Mouse (Mus musculus): Measurements from ENCODE around the gene Tgfb1. TPM values are rescaled to one million over a fixed set of nuclear protein-coding genes. Genes with fewer than 3 reads are reported as not detected.

Gene Tgfb1
- polyA plus RNA-seq, 1 experiment: 354 TPM

- Histone ChIP-seq H3K27ac (ENCODE audit: insufficient read depth, low read depth, low read length) (peak overlapping the region; percentile 95), H3K4me3 (ENCODE audit: insufficient read depth, low read length) (no peak overlapping the region), H3K4me1 (ENCODE audit: control insufficient read depth, insufficient read depth, low read length) (peaks cover 50% of the 10 kb centered on the region)
- no peak for TF ChIP-seq CTCF (IDR thresholded peaks at IDR 0.05; ENCODE audit: low read depth, low read length)
- no peak for TF ChIP-seq POLR2A (IDR thresholded peaks at IDR 0.05; ENCODE audit: borderline replicate concordance, low read depth, low read length)
Measured at GRCm38 (mm10) chr7:25729396-25729795, 42.6 kb downstream of the Tgfb1 start.

DNA sequence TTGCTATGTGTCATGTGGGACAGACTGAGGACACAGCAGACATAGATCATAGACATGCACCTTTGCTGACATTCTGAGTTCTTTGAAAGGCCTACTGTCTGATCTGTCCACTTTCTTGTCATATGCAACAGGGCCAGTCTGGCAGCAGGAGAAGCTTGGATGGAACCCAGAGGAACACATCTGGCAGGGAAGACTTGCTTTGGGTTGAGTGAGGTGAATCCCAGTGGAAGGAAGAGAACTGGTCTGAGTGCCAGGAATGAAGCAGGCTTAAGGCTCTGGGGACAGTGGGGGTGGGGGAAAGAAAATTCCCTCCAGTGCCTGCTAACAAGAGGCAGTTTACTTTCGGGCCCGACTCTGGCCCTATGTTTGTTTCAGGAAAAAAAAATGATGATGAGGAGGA lies 43.1 kb downstream of the Tgfb1 start:
- Histone ChIP-seq H3K4me3 (ENCODE audit: insufficient read depth, low read length) (no peak overlapping the region), H3K27ac (ENCODE audit: insufficient read depth, low read depth, low read length) (peak overlapping the region; percentile 95), H3K4me1 (ENCODE audit: control insufficient read depth, insufficient read depth, low read length) (peaks cover 50% of the 10 kb centered on the region)
- TF ChIP-seq POLR2A (IDR thresholded peaks at IDR 0.05; ENCODE audit: borderline replicate concordance, low read depth, low read length): no peak
- TF ChIP-seq CTCF (IDR thresholded peaks at IDR 0.05; ENCODE audit: low read depth, low read length): no peak

DNA sequence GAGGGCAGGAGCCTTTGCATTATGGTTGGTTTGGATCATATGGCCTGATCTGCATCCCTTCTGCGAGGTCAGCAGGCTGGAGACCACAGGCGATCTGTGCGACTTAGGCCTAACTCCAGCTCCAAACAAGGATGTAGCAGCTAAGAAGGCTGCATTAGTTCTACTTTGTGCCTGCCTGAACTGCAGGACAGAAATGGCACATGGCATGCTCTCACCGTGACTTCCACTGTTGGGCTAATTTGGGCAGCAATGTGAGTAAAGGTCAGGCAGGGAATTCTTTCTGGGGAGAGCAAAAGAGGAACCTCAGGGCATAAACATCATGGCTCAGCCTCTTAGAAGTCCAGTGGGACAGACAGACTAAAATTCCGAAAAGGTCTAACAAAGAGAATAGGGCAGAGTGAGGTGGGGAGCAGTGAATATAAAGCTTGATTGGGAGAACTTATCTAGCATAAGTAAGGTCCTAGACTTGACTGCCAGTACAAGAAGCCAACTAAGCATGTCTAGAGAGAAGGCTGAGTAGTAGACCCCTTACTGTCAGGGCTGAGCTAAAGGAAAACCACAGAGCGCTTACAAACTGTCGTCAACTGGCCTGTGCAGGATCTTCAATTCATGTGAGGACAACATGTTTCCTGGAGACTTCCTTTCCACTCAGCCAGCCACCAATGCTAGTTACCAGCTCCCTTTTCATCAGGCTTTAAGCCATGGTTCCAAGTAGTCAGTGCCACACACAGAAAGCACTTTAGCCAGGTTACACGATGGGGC lies 44.7 kb downstream of the Tgfb1 start:
- peaks cover 45% of the 10 kb centered on the region for H3K4me1 ChIP-seq (ENCODE audit: control insufficient read depth, insufficient read depth, low read length)
- peak overlapping the region; percentile 95 for H3K27ac ChIP-seq (ENCODE audit: insufficient read depth, low read depth, low read length)
- TF ChIP-seq POLR2A (IDR thresholded peaks at IDR 0.05; ENCODE audit: borderline replicate concordance, low read depth, low read length) (no peak), CTCF (IDR thresholded peaks at IDR 0.05; ENCODE audit: low read depth, low read length) (no peak)
- no peak overlapping the region for H3K4me3 ChIP-seq (ENCODE audit: insufficient read depth, low read length)

- no peak for TF ChIP-seq CTCF (IDR thresholded peaks at IDR 0.05; ENCODE audit: low read depth, low read length)
- TF ChIP-seq POLR2A (IDR thresholded peaks at IDR 0.05; ENCODE audit: borderline replicate concordance, low read depth, low read length): no peak
- H3K4me3 ChIP-seq (ENCODE audit: insufficient read depth, low read length): no peak overlapping the region
- peaks cover 34% of the 10 kb centered on the region for H3K4me1 ChIP-seq (ENCODE audit: control insufficient read depth, insufficient read depth, low read length)
- H3K27ac ChIP-seq (ENCODE audit: insufficient read depth, low read depth, low read length): no peak overlapping the region
Measured at GRCm38 (mm10) chr7:25734991-25735390, 48.2 kb downstream of the Tgfb1 start.

DNA sequence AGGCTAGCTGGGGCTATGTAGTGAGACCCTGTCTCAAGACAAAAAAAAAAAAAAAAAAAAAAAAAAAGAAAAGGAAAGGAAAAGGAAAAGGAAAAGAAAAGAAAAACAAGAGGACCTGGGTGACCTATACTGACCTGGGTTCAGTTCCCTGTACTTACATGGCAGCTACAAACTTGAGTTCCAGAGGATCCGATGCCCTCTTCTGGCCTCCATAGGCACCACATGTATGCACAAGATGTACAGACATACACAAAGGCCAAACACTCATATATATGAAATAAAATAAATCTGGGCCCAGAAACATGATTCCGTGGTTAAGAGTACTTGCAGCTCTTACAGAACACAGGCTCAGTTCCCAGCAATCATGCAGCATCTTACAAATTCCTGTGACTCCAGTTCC lies 50.1 kb downstream of the Tgfb1 start:
- TF ChIP-seq CTCF (IDR thresholded peaks at IDR 0.05; ENCODE audit: low read depth, low read length) (no peak), POLR2A (IDR thresholded peaks at IDR 0.05; ENCODE audit: borderline replicate concordance, low read depth, low read length) (no peak)

GRCm38 (mm10) chr7:25738277-25738676 lies 51.5 kb downstream of the Tgfb1 start:
- no peak overlapping the region for H3K27ac ChIP-seq (ENCODE audit: insufficient read depth, low read depth, low read length)
- no peak overlapping the region for H3K4me3 ChIP-seq (ENCODE audit: insufficient read depth, low read length)
- H3K4me1 ChIP-seq (ENCODE audit: control insufficient read depth, insufficient read depth, low read length): peaks cover 13% of the 10 kb centered on the region
- TF ChIP-seq POLR2A (IDR thresholded peaks at IDR 0.05; ENCODE audit: borderline replicate concordance, low read depth, low read length): no peak
- TF ChIP-seq CTCF (IDR thresholded peaks at IDR 0.05; ENCODE audit: low read depth, low read length): no peak

More for the DNA sequence above, 50.1 kb downstream of the Tgfb1 start:
- no peak overlapping the region for H3K27ac ChIP-seq (ENCODE audit: insufficient read depth, low read depth, low read length)
- H3K4me1 ChIP-seq (ENCODE audit: control insufficient read depth, insufficient read depth, low read length): peaks cover 26% of the 10 kb centered on the region
- H3K4me3 ChIP-seq (ENCODE audit: insufficient read depth, low read length): no peak overlapping the region

- H3K4me3 ChIP-seq (ENCODE audit: insufficient read depth, low read length): no peak overlapping the region
- no peak overlapping the region for H3K27ac ChIP-seq (ENCODE audit: insufficient read depth, low read depth, low read length)
- TF ChIP-seq CTCF (IDR thresholded peaks at IDR 0.05; ENCODE audit: low read depth, low read length) (no peak), POLR2A (IDR thresholded peaks at IDR 0.05; ENCODE audit: borderline replicate concordance, low read depth, low read length) (no peak)
- peaks cover 5% of the 10 kb centered on the region for H3K4me1 ChIP-seq (ENCODE audit: control insufficient read depth, insufficient read depth, low read length)
Measured at GRCm38 (mm10) chr7:25746844-25747243, 60.0 kb downstream of the Tgfb1 start.

DNA sequence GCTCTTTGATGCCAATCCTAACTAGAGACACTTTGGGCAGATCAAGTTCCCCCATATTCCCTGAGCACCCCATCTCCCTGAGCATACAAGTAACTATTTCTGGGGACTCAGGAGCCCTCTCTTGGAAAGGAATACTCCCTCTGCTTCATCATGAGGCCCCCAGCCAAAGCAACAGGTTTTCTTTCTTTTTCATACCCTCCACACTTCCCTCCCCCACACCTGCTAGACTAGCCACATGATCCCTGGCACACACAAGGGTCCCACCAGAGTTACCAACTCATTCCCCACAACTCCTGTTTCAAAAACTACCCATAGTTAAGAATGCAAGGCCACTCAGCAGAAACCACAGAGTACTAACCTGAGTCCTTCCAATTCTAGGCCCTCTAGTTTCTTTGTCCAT lies 66.3 kb downstream of the Tgfb1 start:
- peak overlapping the region; percentile 69 for H3K4me3 ChIP-seq (ENCODE audit: insufficient read depth, low read length)
- H3K4me1 ChIP-seq (ENCODE audit: control insufficient read depth, insufficient read depth, low read length): peaks cover 14% of the 10 kb centered on the region
- H3K27ac ChIP-seq (ENCODE audit: insufficient read depth, low read depth, low read length): no peak overlapping the region
- TF ChIP-seq POLR2A (IDR thresholded peaks at IDR 0.05; ENCODE audit: borderline replicate concordance, low read depth, low read length): no peak
- TF ChIP-seq CTCF (IDR thresholded peaks at IDR 0.05; ENCODE audit: low read depth, low read length): no peak

GRCm38 (mm10) chr7:25753643-25754438 lies 67.0 kb downstream of the Tgfb1 start:
- no peak for TF ChIP-seq POLR2A (IDR thresholded peaks at IDR 0.05; ENCODE audit: borderline replicate concordance, low read depth, low read length)
- 0 out of 2 replicates have a peak, but pooled peaks have one; percentile 3 for TF ChIP-seq CTCF (IDR thresholded peaks at IDR 0.05; ENCODE audit: low read depth, low read length)
- Histone ChIP-seq H3K4me3 (ENCODE audit: insufficient read depth, low read length) (peak overlapping the region; percentile 69), H3K4me1 (ENCODE audit: control insufficient read depth, insufficient read depth, low read length) (peaks cover 14% of the 10 kb centered on the region)

GRCm38 (mm10) chr7:25754439-25754737 lies 67.6 kb downstream of the Tgfb1 start:
- Histone ChIP-seq H3K27ac (ENCODE audit: insufficient read depth, low read depth, low read length) (peak overlapping the region; percentile 92), H3K4me3 (ENCODE audit: insufficient read depth, low read length) (peak overlapping the region; percentile 69), H3K4me1 (ENCODE audit: control insufficient read depth, insufficient read depth, low read length) (peaks cover 14% of the 10 kb centered on the region)
- TF ChIP-seq CTCF (IDR thresholded peaks at IDR 0.05; ENCODE audit: low read depth, low read length) (no peak), POLR2A (IDR thresholded peaks at IDR 0.05; ENCODE audit: borderline replicate concordance, low read depth, low read length) (no peak)

More at GRCm38 (mm10) chr7:25753643-25754438, 67.0 kb downstream of the Tgfb1 start:
- peak overlapping the region; percentile 92 for H3K27ac ChIP-seq (ENCODE audit: insufficient read depth, low read depth, low read length)

Other genes starting within 250 kb of the Tgfb1 start
- gene Ceacam1, start 209.4 kb upstream of the Tgfb1 start, polyA plus RNA-seq (2012; ENCODE audit: insufficient read depth, insufficient read length, missing spikeins): 20.1 and 21.5 TPM in 2 replicates
- 0.52 TPM in 1 of 2 replicates, not detected in the other for gene Ceacam2, start 147.1 kb upstream of the Tgfb1 start, polyA plus RNA-seq (2012; ENCODE audit: insufficient read depth, insufficient read length, missing spikeins)
- not detected in 2 replicates for gene Erich4, start 71.1 kb upstream of the Tgfb1 start, polyA plus RNA-seq (2012; ENCODE audit: insufficient read depth, insufficient read length, missing spikeins)
- gene Dmac2, start 67.6 kb upstream of the Tgfb1 start, polyA plus RNA-seq (2012; ENCODE audit: insufficient read depth, insufficient read length, missing spikeins): 41.2 and 47.8 TPM in 2 replicates
- gene B3gnt8, start 60.3 kb upstream of the Tgfb1 start, polyA plus RNA-seq (2012; ENCODE audit: insufficient read depth, insufficient read length, missing spikeins): 59.1 and 61.2 TPM in 2 replicates
- gene Bckdha, start 28.0 kb upstream of the Tgfb1 start, polyA plus RNA-seq (2012; ENCODE audit: insufficient read depth, insufficient read length, missing spikeins): 56.1 and 59.3 TPM in 2 replicates
- 22.6 and 30.6 TPM in 2 replicates for gene Exosc5, start 27.8 kb upstream of the Tgfb1 start, polyA plus RNA-seq (2012; ENCODE audit: insufficient read depth, insufficient read length, missing spikeins)
- gene Tmem91, start 11.8 kb upstream of the Tgfb1 start, polyA plus RNA-seq (2012; ENCODE audit: insufficient read depth, insufficient read length, missing spikeins): 0.87 TPM in 1 of 2 replicates, not detected in the other
- 18.3 and 19.2 TPM in 2 replicates for gene B9d2, start 6.2 kb upstream of the Tgfb1 start, polyA plus RNA-seq (2012; ENCODE audit: insufficient read depth, insufficient read length, missing spikeins)
- gene Ccdc97, start 32.1 kb downstream of the Tgfb1 start, polyA plus RNA-seq (2012; ENCODE audit: insufficient read depth, insufficient read length, missing spikeins): 40.0 and 44.7 TPM in 2 replicates
- gene Hnrnpul1, start 67.8 kb downstream of the Tgfb1 start, polyA plus RNA-seq (2012; ENCODE audit: insufficient read depth, insufficient read length, missing spikeins): 109 and 123 TPM in 2 replicates
- 55.6 and 63.1 TPM in 2 replicates for gene Axl, start 101.7 kb downstream of the Tgfb1 start, polyA plus RNA-seq (2012; ENCODE audit: insufficient read depth, insufficient read length, missing spikeins)
- 0.34 TPM in 1 of 2 replicates, not detected in the other for gene Cyp2s1, start 129.9 kb downstream of the Tgfb1 start, polyA plus RNA-seq (2012; ENCODE audit: insufficient read depth, insufficient read length, missing spikeins)
- not detected in 2 replicates for gene Cyp2b10, start 210.6 kb downstream of the Tgfb1 start, polyA plus RNA-seq (2012; ENCODE audit: insufficient read depth, insufficient read length, missing spikeins)

Data from bone marrow macrophage, adult 2 months (primary cell).